ENCODE assay signal across 8 mouse cellular contexts in genomic region chr16:58623944-58624343, GRCm38 (mm10). TPM values are rescaled to one million over a fixed set of nuclear protein-coding genes. Genes with fewer than 3 reads are reported as not detected.
DNase-seq lines count a peak whose midpoint lies in the region; TF ChIP-seq lines count a peak whose summit lies in the region.

No protein-coding gene starts in this region.

- TF ChIP-seq CTCF in gastrocnemius, adult 2 months (IDR thresholded peaks at IDR 0.05), result peak; percentile 83

- H3K4me3 ChIP-seq in gastrocnemius, adult 2 months, result no peak overlapping the region

- H3K27ac ChIP-seq in gastrocnemius, adult 2 months, result no peak overlapping the region

- intact Hi-C loops in gastrocnemius, adult 2 months (cut with DNase I), result loop anchor here (1.0 to 10.0 kb wide), 4 partner anchors 112 to 329 kb away; no protein-coding TSS in a partner anchor
- intact Hi-C loops in heart, postnatal 10 days (cut with DNase I), result loop anchor here (1.0 to 5.0 kb wide), 3 partner anchors 102 to 325 kb away; partner anchors contain the start of gene St3gal6

- peak; percentile 24 for DNase-seq in gastrocnemius, adult 2 months
- DNase-seq in gastrocnemius, postnatal 25 days, result no peak
- DNase-seq in A20 (ENCODE audit: low read depth, low spot score) (peak; percentile 45), ZHBTc4 (ENCODE audit: low read depth, low spot score) (peak; percentile 24)
- DNase-seq in heart, postnatal 10 days, result peak; percentile 50 to 71
- peak; percentile 62 for DNase-seq in layer of hippocampus, adult 9-10 months (ENCODE audit: low spot score)
- peak; percentile 57 for DNase-seq in lung, postnatal 25 days (ENCODE audit: low spot score)
- DNase-seq in thymus, postnatal 4 days, result peak; percentile 11

RNA-seq across cellular contexts. Expression of gene Gm813, which starts 7.2 kb away (rescaled TPM):
- not detected for total RNA-seq in gastrocnemius, adult 2 months (2021)
- total RNA-seq in gastrocnemius, postnatal 25 days (2021), result not detected
- not detected for total RNA-seq in heart, postnatal 10 days (2021)

RNA-seq across cellular contexts. Expression of gene E330017A01Rik, which starts 14.6 kb away (rescaled TPM):
- total RNA-seq in gastrocnemius, adult 2 months (2021), result not detected
- total RNA-seq in gastrocnemius, postnatal 25 days (2021), result not detected
- not detected for total RNA-seq in heart, postnatal 10 days (2021)

RNA-seq across cellular contexts. Expression of gene Cpox, which starts 46.1 kb away (rescaled TPM):
- 10 to 100 TPM; 20.2 to 25.4 TPM for total RNA-seq in gastrocnemius, adult 2 months (2021)
- 10 to 100 TPM; 18.9 to 21.6 TPM for total RNA-seq in gastrocnemius, postnatal 25 days (2021)
- 10 to 100 TPM; 20.4 to 25.7 TPM for total RNA-seq in heart, postnatal 10 days (2021)
